Mouse (Mus musculus) small intestine, adult 2 months (tissue): Measurements from ENCODE around the gene Rack1.

Source experiments
- CTCF ChIP-seq: fragments of 200-500 bp; IDR thresholded peaks from 2 replicates; pipeline ENCODE4 v1.5.1; 2012; ENCODE audit warnings: low read depth, mild to moderate bottlenecking, control low read depth, inconsistent platforms, low read length, moderate library complexity, mixed read lengths; ENCODE audit not compliant: insufficient replicate concordance, insufficient read length; ENCODE audit errors: extremely low read depth
- POLR2A ChIP-seq: fragments of 200-500 bp; IDR thresholded peaks from 2 replicates; pipeline ENCODE4 v1.6.1; 2012; ENCODE audit warnings: low read depth, mild to moderate bottlenecking, control low read depth, inconsistent platforms, low read length, moderate library complexity

DNA sequence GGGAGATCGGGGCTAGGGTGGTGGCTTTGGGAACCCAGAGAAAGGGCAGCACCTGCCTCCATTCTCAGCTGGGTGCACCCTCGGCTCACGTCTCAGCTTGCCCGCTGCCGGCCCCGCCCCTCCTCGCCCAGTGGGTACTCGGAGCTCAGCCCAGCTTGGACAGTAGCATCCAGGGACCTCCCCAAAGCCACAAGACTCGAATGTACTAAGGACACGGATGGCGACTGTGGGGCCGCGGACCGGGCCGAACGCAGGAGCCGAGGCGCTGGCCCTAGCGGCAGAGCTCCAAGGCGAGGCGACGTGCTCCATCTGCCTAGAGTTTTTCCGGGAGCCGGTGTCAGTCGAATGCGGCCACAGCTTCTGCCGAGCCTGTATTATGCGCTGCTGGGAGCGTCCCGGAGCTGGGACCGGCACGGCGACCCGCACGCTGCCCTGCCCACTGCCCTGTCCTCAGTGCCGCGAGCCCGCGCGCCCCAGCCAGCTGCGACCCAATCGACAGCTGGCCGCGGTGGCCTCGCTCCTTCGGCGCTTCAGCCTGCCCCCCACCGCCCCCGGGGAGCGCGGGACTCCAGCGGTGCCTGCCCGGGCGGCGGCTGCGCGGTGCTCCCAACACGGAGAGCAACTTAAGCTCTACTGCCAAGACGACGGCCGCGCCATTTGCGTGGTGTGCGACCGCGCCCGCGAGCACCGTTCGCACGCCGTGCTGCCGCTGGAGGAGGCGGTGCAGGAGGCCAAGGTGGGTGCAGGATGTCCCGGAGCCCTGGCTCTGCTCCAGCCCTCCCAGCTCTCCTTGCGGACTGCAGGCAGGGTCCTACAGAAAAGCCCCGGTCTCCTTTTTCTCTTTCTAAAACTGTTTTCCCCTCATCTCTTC, 37.4 kb downstream of the Rack1 start:
- TF ChIP-seq POLR2A (peak; percentile 9; the same call in 1 of the 2 replicates), CTCF (no peak)
